Mouse (Mus musculus) midbrain, embryonic 14.5 days (tissue): ENCODE results near the gene Tpm1. TPM values are rescaled to one million over a fixed set of nuclear protein-coding genes. Genes with fewer than 3 reads are reported as not detected.
A peak's percentile ranks its signal among the peaks of the same experiment; 100 is the strongest.

Experiments
- ATAC-seq: fragments of 200-750 bp; cut with Nextera tagmentation; 2 replicates; pipeline ENCODE4 v1.8.0; 2017; ENCODE audit warnings: moderate number of reproducible peaks, moderate library complexity; ENCODE audit not compliant: low FRiP score, low TSS enrichment
- DNase-seq: peaks from one replicate; pipeline ENCODE4 v3.0.0-alpha.2; 2015
- H3K27ac ChIP-seq: fragments of 300-500 bp; sonication (generic); replicated peaks from 2 replicates; pipeline ENCODE4 v1.5.1; 2014; ENCODE audit warnings: mild to moderate bottlenecking, low read depth, low read length, moderate library complexity
- H3K27me3 ChIP-seq: fragments of 300-500 bp; sonication (generic); 2 replicates; pipeline ENCODE4 v1.6.1; 2014; ENCODE audit warnings: low read length, control low read depth, mixed read lengths; ENCODE audit not compliant: control insufficient read depth, insufficient read depth
- H3K36me3 ChIP-seq: fragments of 300-500 bp; sonication (generic); 2 replicates; pipeline ENCODE4 v1.6.1; 2014; ENCODE audit warnings: low read length, control low read depth; ENCODE audit not compliant: control insufficient read depth, insufficient read depth
- H3K4me1 ChIP-seq: fragments of 300-500 bp; sonication (generic); 2 replicates; pipeline ENCODE4 v1.6.1; 2014; ENCODE audit warnings: mild to moderate bottlenecking, antibody characterized with exemption, low read length, control low read depth; ENCODE audit not compliant: control insufficient read depth, insufficient read depth
- H3K4me2 ChIP-seq: fragments of 300-500 bp; sonication (generic); 2 replicates; pipeline ENCODE4 v1.6.1; 2014; ENCODE audit warnings: mild to moderate bottlenecking, low read length, moderate library complexity
- H3K4me3 ChIP-seq: fragments of 300-500 bp; sonication (generic); replicated peaks from 2 replicates; pipeline ENCODE4 v1.5.1; 2014; ENCODE audit warnings: low read depth, low read length
- H3K9ac ChIP-seq: fragments of 300-500 bp; sonication (generic); replicated peaks from 2 replicates; pipeline ENCODE4 v1.6.1; 2014; ENCODE audit warnings: mild to moderate bottlenecking, low read length, moderate library complexity
- H3K9me3 ChIP-seq: fragments of 300-500 bp; sonication (generic); 2 replicates; pipeline ENCODE4 v1.6.1; 2016; ENCODE audit warnings: low read length, control low read depth, mixed read lengths; ENCODE audit not compliant: control insufficient read depth
- whole genome bisulfite sequencing: fragments of 180-500 bp; shearing (Covaris S2); extraction: QIAGEN DNeasy Blood & Tissue Kit; methylation state at CpG from one replicate; pipeline ENCODE4 v1.1.7; 2014; 5-methylcytosine and 5-hydroxymethylcytosine counted together
- polyA plus RNA-seq: library from polyadenylated mRNA; unstranded; fragments of >200 nt; fragmentation: Nextera tagmentation; extraction: Ambion mirVana; gene quantifications from 2 replicates; pipeline ENCODE4 v1.2.1, GENCODE M21; 2014

Gene Tpm1
- polyA plus RNA-seq = 96.7 and 124 TPM in 2 replicates

DNA sequence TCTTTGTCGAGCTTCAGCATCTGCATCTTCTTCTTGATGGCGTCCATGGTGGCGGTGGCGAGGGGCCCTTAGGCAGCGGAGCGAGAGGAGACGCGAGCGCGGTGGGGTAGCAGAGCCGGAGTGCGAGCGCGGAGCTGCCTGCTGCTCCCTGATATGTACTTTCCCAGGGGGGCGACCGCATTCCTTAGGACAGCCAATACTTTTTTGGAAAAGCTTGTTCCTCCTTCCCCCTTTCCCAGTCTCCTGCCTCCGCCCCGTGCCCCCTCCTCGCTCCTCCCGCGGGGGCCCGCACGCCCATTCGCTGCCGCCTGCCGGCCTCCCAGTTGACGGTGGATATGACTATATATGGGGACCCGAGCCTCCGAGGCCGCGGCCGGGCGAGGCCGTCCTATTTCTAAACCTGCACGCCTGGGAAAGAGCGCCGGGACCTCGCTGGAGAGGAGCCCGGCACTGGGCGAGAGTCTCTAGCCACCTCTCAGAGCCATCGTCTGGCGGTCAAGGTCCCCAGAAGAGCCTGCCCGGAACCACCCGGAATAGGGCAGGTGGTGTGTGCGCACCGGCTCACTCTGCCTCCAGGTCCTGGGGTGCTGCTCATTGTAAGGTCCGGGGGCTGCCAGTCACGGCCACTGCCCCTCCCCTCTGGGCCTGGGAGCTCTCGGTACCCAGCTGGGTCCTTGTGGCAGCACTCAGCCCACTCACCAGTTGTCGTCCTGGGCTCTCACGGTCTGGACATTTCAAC is at the start of gene Tpm1:
TSS of gene Tpm1 (minus strand) at position 321 of the 739 bp plus-strand sequence.
- H3K4me3 ChIP-seq = peak within 1 kb of the TSS; percentile 44
- no peaks in the 10 kb centered on the region for H3K36me3 ChIP-seq
- peaks cover 24% of the 10 kb centered on the region for H3K4me1 ChIP-seq
- no peaks in the 10 kb centered on the region for H3K9me3 ChIP-seq
- no peak for ATAC-seq
- H3K4me2 ChIP-seq = peak within 1 kb of the TSS; percentile 92
- H3K9ac ChIP-seq = peak within 1 kb of the TSS; percentile 54
- H3K27me3 ChIP-seq = peaks cover 43% of the 10 kb centered on the region
- under 1% methylated on average over 51 of the region's 51 CpGs for WGBS
- peak; percentile 71 for DNase-seq
- H3K27ac ChIP-seq = no peak within 1 kb of the TSS

GRCm38 (mm10) chr9:67094371-67094770 is 45.2 kb upstream of the Tpm1 start:
- Histone ChIP-seq H3K4me2 (no peak overlapping the region), H3K4me1 (no peaks in the 10 kb centered on the region), H3K27me3 (no peaks in the 10 kb centered on the region), H3K27ac (no peak overlapping the region), H3K36me3 (no peaks in the 10 kb centered on the region), H3K9me3 (no peaks in the 10 kb centered on the region), H3K4me3 (no peak overlapping the region), H3K9ac (no peak overlapping the region)
- DNase-seq = no peak
- ATAC-seq = no peak
- WGBS = 89% methylated on average over 2 of the region's 2 CpGs

- Histone ChIP-seq H3K27me3 (no peaks in the 10 kb centered on the region), H3K9ac (no peak overlapping the region), H3K36me3 (no peaks in the 10 kb centered on the region), H3K4me3 (no peak overlapping the region), H3K4me2 (no peak overlapping the region), H3K27ac (no peak overlapping the region), H3K9me3 (no peaks in the 10 kb centered on the region), H3K4me1 (no peaks in the 10 kb centered on the region)
- WGBS = 81% methylated on average over 4 of the region's 4 CpGs
- DNase-seq = no peak
- ATAC-seq = no peak
Measured at GRCm38 (mm10) chr9:67092210-67092609, 43.0 kb upstream of the Tpm1 start.

GRCm38 (mm10) chr9:67091598-67091997 is 42.4 kb upstream of the Tpm1 start:
- 79% methylated on average over 7 of the region's 7 CpGs for WGBS
- ATAC-seq (no peak), DNase-seq (no peak)
- H3K9ac ChIP-seq = no peak overlapping the region
- no peaks in the 10 kb centered on the region for H3K9me3 ChIP-seq
- H3K36me3 ChIP-seq = no peaks in the 10 kb centered on the region
- H3K27me3 ChIP-seq = no peaks in the 10 kb centered on the region
- H3K4me1 ChIP-seq = no peaks in the 10 kb centered on the region
- no peak overlapping the region for H3K4me2 ChIP-seq
- H3K27ac ChIP-seq = no peak overlapping the region
- H3K4me3 ChIP-seq = no peak overlapping the region

DNA sequence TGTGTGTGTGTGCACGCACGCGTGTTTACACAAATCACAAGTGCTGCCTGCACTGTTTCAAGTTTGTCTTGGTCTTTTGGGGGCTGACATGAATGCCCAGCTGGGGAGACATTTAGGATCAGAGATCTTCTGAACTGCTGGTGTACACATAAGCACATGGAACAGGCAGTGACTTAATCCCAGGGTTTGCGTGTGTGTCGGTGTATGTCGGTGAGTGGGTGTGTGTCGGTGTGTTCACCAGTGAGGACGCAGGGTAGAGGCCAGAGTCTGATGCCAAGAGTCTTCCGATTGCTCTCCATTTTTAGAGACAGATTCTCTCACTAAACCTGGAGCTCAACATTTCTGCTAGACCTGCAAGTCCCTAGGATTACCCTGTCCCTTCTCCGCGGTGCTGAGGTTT is 41.9 kb upstream of the Tpm1 start:
- 94% methylated on average over 11 of the region's 11 CpGs for WGBS
- no peaks in the 10 kb centered on the region for H3K36me3 ChIP-seq
- H3K9me3 ChIP-seq = no peaks in the 10 kb centered on the region
- no peak overlapping the region for H3K4me3 ChIP-seq
- H3K9ac ChIP-seq = no peak overlapping the region
- ATAC-seq (no peak), DNase-seq (no peak)
- no peaks in the 10 kb centered on the region for H3K27me3 ChIP-seq
- H3K4me2 ChIP-seq = no peak overlapping the region
- no peak overlapping the region for H3K27ac ChIP-seq
- no peaks in the 10 kb centered on the region for H3K4me1 ChIP-seq

- H3K27me3 ChIP-seq = no peaks in the 10 kb centered on the region
- H3K4me2 ChIP-seq = no peak overlapping the region
- no peak overlapping the region for H3K4me3 ChIP-seq
- H3K4me1 ChIP-seq = no peaks in the 10 kb centered on the region
- H3K9me3 ChIP-seq = no peaks in the 10 kb centered on the region
- H3K27ac ChIP-seq = no peak overlapping the region
- WGBS = 97% methylated on average over 1 of the region's 1 CpGs
- H3K9ac ChIP-seq = no peak overlapping the region
- DNase-seq (no peak), ATAC-seq (no peak)
- no peaks in the 10 kb centered on the region for H3K36me3 ChIP-seq
Measured at GRCm38 (mm10) chr9:67090633-67091045, 41.4 kb upstream of the Tpm1 start.

GRCm38 (mm10) chr9:67089167-67089566 is 40.0 kb upstream of the Tpm1 start:
- no peak for DNase-seq
- H3K36me3 ChIP-seq = no peaks in the 10 kb centered on the region
- H3K4me2 ChIP-seq = no peak overlapping the region
- H3K9me3 ChIP-seq = no peaks in the 10 kb centered on the region
- WGBS = 82% methylated on average over 5 of the region's 5 CpGs
- no peaks in the 10 kb centered on the region for H3K27me3 ChIP-seq
- H3K9ac ChIP-seq = no peak overlapping the region
- H3K4me3 ChIP-seq = no peak overlapping the region
- H3K4me1 ChIP-seq = no peaks in the 10 kb centered on the region
- no peak overlapping the region for H3K27ac ChIP-seq
- no peak for ATAC-seq

- Histone ChIP-seq H3K36me3 (no peaks in the 10 kb centered on the region), H3K9ac (no peak overlapping the region), H3K27ac (no peak overlapping the region), H3K4me3 (no peak overlapping the region), H3K27me3 (no peaks in the 10 kb centered on the region), H3K4me1 (0 out of 2 replicates have a peak, but pooled peaks cover 7% of the 10 kb centered on the region), H3K9me3 (no peaks in the 10 kb centered on the region), H3K4me2 (no peak overlapping the region)
- ATAC-seq = no peak
- WGBS = 24% methylated on average over 4 of the region's 4 CpGs
- no peak for DNase-seq
Measured at GRCm38 (mm10) chr9:67083801-67084200, 34.6 kb upstream of the Tpm1 start.

- no peaks in the 10 kb centered on the region for H3K36me3 ChIP-seq
- no peaks in the 10 kb centered on the region for H3K27me3 ChIP-seq
- H3K4me1 ChIP-seq = 0 out of 2 replicates have a peak, but pooled peaks cover 7% of the 10 kb centered on the region
- H3K27ac ChIP-seq = no peak overlapping the region
- WGBS = 41% methylated on average over 5 of the region's 5 CpGs
- DNase-seq (no peak), ATAC-seq (no peak)
- no peak overlapping the region for H3K4me2 ChIP-seq
- H3K9me3 ChIP-seq = no peaks in the 10 kb centered on the region
- H3K4me3 ChIP-seq = no peak overlapping the region
- H3K9ac ChIP-seq = no peak overlapping the region
Measured at GRCm38 (mm10) chr9:67081688-67082087, 32.5 kb upstream of the Tpm1 start.
